Mouse (Mus musculus) left cerebral cortex, postnatal 10 days (tissue): ENCODE results near the gene Rpl9-ps6. TPM values are rescaled to one million over a fixed set of nuclear protein-coding genes. Genes with fewer than 3 reads are reported as not detected.

Experiments
- DNase-seq, 2 experiments: peaks; one replicate each; pipeline ENCODE4 v3.0.0; 2021 to 2022; ENCODE audit warnings: low spot score in 2 of 2, mixed read lengths in 1 of 2; ENCODE audit errors: extremely low spot score in 1 of 2
- intact Hi-C: fragments of 180-260 bp; cut with DNase I; formaldehyde crosslinking; loops from one replicate; pipeline ENCODE4 v1.15.1; 2025
- total RNA-seq, 2 experiments: library from RNA; stranded (reverse); gene quantifications; 2 replicates each; pipeline ENCODE4 v1.2.3; 2021

The Rpl9-ps6 gene
- total RNA-seq, result 10 to 100 TPM; 24.1 to 32.5 TPM

DNA sequence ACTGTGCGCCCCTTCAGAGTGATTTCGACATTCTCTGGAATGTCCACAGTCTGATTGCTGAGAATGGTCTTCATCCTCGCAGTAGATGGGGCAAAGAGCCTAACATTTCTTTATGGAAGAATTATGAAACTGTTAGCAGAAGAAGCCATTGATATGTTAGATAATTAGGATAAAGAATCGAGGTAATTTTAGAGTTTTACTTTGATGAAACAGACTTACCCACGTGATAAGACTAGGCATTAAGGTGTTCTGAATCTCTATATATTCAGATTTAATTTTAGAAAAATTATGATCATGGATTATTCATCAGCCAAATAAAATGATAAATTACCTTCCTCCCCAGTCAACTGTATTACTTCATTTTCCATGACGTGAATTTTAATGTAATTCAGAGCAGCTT, at the start of gene Rpl9-ps6:
Gene Rpl9-ps6 (minus strand): TSS at position 101 of the 400 bp plus-strand sequence.
- intact Hi-C loops, result no loop called here
- DNase-seq, result no peak

- no peak for DNase-seq
- intact Hi-C loops, result no loop called here
These were observed 46.1 kb upstream of the Rpl9-ps6 start for GRCm38 (mm10) chr19:32512518-32512917.

- no peak for DNase-seq
- intact Hi-C loops, result no loop called here
These were observed 44.6 kb upstream of the Rpl9-ps6 start for GRCm38 (mm10) chr19:32510962-32511361.

DNA sequence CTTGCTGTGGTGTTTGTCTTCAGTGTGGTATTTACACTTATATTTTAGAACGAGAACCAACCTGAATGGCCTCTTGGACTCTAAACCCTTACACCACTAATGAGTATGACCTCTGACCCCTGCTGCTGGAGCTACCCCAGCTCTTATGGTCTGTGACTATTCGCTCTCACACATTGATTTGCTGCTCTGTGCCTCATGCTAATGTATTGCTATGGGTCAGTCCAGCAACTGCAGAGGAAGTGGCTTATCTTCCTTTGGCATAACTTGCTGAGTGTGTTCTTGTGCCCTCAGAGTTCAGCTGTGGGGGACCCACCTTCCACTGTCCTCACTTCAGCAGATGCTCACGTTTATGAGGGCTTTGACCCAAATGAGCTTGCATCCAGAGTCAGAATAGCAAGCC, 43.9 kb upstream of the Rpl9-ps6 start:
- DNase-seq, result no peak
- intact Hi-C loops, result no loop called here

DNA sequence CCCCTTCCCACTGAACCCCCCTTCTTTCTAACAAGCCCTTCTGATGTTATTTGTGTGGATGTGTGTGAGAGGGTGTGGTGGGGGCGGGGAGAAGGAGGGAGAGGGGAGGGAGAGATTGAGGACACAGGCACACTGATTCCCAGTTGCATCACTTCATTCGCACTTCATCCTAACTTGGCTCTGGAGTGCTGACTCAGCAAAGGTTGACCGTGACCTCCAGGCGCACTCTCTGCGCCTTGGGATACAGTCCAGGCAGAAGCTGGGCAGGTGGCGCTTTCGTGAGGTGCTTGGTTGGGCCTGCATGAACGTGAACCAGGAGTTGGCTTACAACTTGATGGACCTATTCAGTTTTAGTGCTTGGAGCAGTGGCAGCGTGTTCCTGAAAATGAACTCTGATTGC, 41.1 kb upstream of the Rpl9-ps6 start:
- DNase-seq, result no peak
- intact Hi-C loops, result no loop called here

GRCm38 (mm10) chr19:32507100-32507499, 40.7 kb upstream of the Rpl9-ps6 start:
- DNase-seq, result no peak
- intact Hi-C loops, result no loop called here

DNA sequence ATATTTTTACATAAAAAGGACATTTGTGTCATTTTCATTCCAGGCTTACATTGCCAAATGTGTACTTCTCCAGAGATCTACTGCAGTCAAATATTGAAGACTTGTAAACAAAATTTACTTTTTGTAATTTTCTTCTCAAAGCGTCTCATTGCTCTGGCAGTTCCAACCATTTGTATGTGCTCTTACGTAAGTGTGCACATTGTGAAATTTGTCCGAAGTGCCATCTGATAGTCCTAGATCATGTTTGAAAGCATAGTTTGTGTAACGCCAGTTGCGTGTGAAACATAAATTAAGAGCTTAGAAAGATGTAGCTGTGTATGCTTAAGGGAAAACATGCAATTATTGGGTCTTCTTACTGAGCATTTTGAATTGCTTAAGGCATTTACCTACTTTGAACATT, 40.1 kb upstream of the Rpl9-ps6 start:
- intact Hi-C loops, result no loop called here
- DNase-seq, result no peak

DNA sequence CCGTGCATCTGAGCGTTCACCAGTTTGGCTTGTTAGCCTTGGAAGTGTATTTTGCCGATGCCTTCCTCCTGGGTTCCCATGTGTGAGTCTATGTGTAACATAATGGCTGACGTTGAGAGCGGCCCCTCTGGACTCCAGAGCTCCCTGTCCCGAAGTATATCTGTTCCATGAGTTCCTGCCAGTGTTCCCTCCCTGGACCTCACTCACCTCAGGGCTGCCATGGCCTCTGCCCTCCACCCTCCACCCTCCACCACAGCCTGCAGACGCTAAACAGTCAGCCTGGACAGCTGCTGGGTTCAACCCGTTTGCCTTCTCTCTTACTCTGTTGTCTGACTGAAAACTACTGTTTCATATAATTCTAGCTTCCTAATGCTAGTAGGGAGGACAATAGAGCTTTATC, 39.7 kb upstream of the Rpl9-ps6 start:
- intact Hi-C loops, result no loop called here

DNA sequence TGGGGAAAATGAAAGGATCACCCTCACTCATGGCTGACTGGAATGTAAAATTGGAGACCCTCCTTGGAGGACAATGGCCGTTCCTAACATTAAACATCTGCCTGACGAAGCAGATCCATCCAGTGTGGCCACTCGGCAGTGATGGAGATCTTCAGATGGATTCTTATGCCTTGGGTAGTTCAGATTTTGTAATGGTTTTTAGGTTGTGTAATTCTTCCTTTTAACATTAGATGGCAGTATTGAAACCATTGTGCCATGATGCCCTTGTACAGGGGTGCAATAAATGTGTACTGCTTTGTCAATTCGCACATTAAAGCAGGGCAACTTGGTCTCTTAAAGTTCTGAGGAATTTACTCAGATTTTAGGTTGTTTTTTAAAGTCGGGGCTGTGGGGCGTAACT, 35.0 kb upstream of the Rpl9-ps6 start:
- no peak for DNase-seq
- intact Hi-C loops, result loop anchor here (5.0 kb wide), 2 partner anchors 176 to 191 kb away; no protein-coding TSS in a partner anchor

More for the DNA sequence above, 39.7 kb upstream of the Rpl9-ps6 start:
- DNase-seq, result no peak

- intact Hi-C loops, result no loop called here
- no peak for DNase-seq
These were observed 31.6 kb upstream of the Rpl9-ps6 start for GRCm38 (mm10) chr19:32498002-32498401.

DNA sequence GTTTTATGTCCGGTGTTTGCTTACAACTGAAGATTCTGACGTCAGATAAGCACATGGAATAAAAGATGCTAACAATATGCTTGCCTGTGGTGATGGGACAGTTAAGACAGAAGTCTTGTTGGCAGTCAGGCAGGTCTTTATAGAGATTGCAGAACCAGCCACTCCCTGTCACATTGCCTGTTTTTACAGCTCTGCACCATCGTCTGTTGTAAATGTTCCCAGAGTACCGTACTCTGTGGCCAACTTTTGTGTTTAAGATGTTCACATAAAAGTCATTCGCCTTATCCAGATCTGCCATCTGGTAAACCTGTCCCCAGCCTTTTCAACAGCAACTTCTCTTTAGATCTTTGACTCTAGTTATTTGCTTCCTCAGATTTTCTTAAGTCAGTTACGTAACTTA, 31.0 kb upstream of the Rpl9-ps6 start:
- DNase-seq, result no peak

DNA sequence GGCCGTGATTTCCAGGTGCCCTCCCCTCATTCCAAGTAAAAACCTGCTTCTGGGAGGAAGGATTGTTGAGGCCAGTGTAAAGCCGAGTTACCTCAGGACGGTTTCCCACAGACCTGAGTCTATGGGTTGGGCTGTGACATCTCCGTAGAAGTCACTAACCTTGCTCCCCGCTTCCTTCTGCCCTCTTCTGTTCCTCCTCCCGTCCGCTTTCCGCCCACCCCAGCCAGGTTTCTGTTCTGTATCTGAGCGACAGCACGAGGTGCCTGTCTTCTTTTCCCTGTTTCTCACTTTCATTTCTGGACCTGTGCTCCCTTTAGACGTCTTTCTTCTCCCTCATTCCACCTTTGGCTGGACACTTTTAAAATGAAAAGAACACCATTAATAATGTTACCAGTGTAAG, 28.7 kb upstream of the Rpl9-ps6 start:
- intact Hi-C loops, result no loop called here
- no peak for DNase-seq

More for the DNA sequence above, 31.0 kb upstream of the Rpl9-ps6 start:
- intact Hi-C loops, result no loop called here

GRCm38 (mm10) chr19:32494611-32495010, 28.2 kb upstream of the Rpl9-ps6 start:
- DNase-seq, result peak in 1 of 2 experiments; percentile 33
- intact Hi-C loops, result no loop called here

GRCm38 (mm10) chr19:32493471-32493870, 27.1 kb upstream of the Rpl9-ps6 start:
- intact Hi-C loops, result no loop called here
- no peak for DNase-seq

- intact Hi-C loops, result no loop called here
- DNase-seq, result no peak
These were observed 26.6 kb upstream of the Rpl9-ps6 start for GRCm38 (mm10) chr19:32492981-32493380.

DNA sequence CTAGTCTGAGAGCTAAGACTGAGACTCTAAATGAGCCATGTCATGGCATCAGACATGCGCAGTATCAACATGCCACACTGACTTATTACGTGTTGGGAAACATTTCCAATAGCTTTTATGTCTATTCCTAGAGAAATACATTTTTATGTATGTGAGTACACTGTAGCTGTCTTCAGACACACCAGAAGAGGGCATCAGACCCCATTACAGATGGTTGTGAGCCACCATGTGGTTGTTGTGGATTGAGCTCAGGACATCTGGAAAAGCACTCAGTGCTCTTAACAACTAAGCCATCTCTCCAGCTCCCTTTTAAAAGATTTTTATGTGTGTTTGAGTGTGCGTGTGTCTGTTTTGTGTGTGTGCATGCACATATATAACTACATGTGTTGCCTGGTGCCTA, 26.0 kb upstream of the Rpl9-ps6 start:
- intact Hi-C loops, result no loop called here

DNA sequence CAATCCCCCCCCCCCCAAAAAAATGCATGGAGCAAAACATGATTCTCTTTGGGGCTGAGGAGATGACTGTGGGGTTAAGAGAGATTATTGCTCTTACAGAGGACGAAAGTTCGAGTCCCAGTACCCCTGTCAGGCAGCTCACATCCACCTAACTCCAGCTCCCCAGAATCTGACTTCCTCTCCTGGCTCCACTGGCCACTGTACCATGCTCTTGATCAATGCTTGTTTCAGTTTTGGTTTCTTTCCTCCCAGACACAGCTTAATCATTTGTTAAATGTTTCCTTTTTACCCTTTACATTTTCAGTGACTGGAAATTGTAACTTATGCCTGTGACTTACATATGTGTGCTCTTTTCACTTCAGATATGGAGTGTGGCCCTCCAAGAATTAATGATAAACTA, 24.6 kb upstream of the Rpl9-ps6 start:
- no peak for DNase-seq

More for the DNA sequence above, 26.0 kb upstream of the Rpl9-ps6 start:
- no peak for DNase-seq

DNA sequence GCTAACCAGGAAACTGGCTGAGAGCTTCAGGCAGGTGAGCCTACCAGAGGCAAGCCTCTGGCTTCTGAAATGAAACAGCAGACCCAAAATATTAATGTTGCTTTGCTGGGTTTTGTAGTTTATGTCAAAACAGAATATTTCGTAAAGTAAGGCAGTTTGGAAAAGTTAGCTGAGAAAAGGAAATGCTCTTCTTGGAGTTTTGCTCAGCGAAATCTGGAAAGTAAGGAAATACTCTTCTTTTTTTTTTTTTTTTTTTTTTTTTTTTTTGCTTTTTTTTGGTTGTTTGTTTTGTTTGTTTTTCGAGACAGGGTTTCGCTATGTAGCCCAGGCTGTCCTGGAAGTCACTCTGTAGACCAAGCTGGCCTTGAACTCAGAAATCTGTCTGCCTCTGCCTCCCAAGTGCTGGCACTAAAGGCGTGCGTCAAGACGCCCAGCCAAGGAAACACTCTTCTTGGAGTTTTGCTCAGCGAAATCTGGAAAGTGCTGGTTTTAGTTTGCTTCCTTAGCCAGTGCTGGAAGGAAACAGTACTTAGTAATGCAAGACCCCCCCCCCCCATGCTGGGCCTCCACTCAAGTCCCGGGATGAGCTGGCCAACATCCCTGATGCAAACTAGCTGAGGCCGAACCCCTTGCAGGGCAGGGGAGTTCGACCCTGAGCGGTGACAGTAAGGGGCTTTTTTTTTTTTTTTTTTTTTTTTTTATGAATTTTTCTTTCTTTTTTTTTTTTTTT, 23.0 kb upstream of the Rpl9-ps6 start:
- DNase-seq, result no peak
- intact Hi-C loops, result loop anchor here (5.0 kb wide), 2 partner anchors 102 to 517 kb away; partner anchors contain the start of gene Sgms1

More for the DNA sequence above, 24.6 kb upstream of the Rpl9-ps6 start:
- intact Hi-C loops, result no loop called here

DNA sequence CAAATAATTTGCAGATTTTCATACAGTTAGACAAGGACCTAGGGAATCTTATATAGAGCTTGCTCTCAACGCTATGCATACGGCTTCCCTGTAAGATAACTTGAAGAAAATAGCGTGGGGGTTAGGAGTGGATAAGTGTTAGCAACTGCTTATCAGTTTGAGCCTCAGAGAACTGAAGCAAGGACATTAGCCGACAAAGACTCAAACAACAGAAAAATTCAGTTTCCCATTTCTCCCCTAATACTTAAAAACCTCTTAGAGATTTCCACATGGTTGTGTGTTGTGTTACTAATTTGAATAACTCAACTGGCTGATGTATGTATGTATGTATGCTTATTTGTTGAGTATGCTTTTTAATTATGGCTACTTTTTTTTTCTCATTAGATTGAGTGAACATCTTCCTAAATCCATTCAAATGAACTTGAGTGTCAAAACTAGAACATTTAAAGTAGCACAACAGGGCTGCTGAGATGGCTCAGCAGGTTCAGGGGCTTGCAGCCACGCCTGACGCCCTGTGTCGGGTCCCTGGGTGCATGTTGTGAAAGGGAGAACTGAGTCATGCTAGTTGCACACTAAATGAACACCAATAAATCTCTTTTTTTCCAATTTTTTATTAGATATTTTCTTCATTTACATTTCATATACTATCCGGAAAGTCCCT, 21.3 kb upstream of the Rpl9-ps6 start:
- no peak for DNase-seq
- intact Hi-C loops, result loop anchor here (5.0 kb wide), 2 partner anchors 100 to 515 kb away; partner anchors contain the start of gene Sgms1

DNA sequence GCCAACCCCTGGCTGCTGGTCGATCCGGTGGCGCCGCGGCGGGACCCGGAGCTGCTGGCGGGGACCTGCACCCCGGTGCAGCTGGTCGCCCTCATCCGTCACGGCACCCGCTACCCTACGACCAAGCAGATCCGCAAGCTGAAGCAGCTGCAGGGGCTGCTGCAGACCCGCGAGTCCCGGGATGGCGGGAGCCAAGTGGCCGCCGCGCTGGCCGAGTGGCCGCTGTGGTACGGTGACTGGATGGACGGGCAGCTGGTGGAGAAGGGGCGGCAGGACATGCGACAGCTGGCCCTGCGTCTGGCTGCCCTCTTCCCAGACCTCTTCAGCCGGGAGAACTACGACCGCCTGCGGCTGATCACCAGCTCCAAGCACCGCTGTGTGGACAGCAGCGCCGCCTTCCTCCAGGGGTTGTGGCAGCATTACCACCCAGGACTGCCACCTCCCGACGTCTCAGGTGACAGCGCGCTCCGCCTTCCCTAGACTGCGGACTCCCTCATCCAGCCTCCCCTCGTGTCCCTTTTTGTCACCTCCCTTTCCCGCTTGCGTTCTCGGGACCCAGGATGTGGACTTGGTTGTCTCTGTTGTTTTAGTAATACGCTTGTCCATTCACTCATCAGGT, 19.8 kb upstream of the Rpl9-ps6 start:
- intact Hi-C loops, result loop anchor here (5.0 kb wide), 2 partner anchors 99 to 514 kb away; partner anchors contain the start of gene Sgms1
- peak; percentile 26 to 71 for DNase-seq
